Comparison of ENCODE assay signal across 8 mouse cellular contexts in the genomic region with DNA sequence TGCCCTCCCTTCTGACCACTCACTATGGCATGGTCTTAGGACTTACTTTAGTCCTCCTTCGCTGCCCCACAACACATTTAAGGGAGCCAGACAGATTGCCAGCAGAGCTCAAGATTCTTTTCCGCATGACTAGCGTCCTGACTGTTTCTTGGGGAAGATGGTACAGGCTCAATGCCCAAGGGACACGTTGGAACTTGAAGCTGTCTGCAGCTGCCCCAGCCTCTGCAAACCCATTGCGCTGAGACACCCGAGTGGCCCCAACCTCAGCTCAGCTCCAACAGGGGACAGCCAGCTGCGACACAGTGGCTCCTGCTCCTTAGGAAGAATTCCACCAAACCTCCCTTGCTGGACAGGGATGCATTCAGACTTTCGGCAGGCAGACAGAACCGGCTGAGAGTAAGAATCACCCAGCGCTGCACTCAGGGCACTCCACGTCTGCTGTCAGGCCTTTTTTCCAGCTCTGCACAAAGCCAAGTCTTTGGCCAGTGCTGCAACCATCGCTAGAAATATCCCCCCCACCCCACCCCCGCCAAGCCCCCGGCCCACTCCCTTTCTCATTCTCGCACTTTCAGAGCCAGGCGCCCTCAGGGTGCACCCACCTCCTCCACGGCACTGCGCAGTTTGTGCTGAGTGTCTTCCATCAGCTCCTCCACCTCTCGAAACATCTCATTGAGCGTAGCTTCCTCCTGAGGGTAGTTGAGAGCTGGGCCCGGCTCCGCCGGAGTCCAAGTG. TPM values are rescaled to one million over a fixed set of nuclear protein-coding genes. Genes with fewer than 3 reads are reported as not detected.
A peak's percentile ranks its signal among the peaks of the same experiment; 100 is the strongest.
DNase-seq lines count a peak whose midpoint lies in the region; ATAC-seq and TF ChIP-seq lines count a peak whose summit lies in the region.

No protein-coding gene starts in this region.

- TF ChIP-seq EP300 in ES-Bruce4 (IDR thresholded peaks at IDR 0.05; ENCODE audit: insufficient read depth, low read depth, low read length) = no peak

- peak overlapping the region; percentile 46; the same call in 1 of the 2 replicates for H3K27ac ChIP-seq in gastrocnemius, adult 2 months
- no peak overlapping the region for H3K27ac ChIP-seq in ES-Bruce4 (ENCODE audit: insufficient read depth, low read length)
- no peak overlapping the region; the same call in 1 of the 2 replicates for H3K27ac ChIP-seq in forebrain, postnatal 0 days (ENCODE audit: low read depth, low read length)
- H3K27ac ChIP-seq in limb, embryonic 13.5 days = no peak overlapping the region; the same call in 1 of the 2 replicates
- H3K27ac ChIP-seq in stomach, embryonic 14.5 days (ENCODE audit: low read length) = peak overlapping the region; percentile 55; the same call in 1 of the 2 replicates

- H3K4me3 ChIP-seq in gastrocnemius, adult 2 months = peak overlapping the region; percentile 68
- peak overlapping the region; percentile 73 for H3K4me3 ChIP-seq in ES-Bruce4 (ENCODE audit: low read depth, low read length)
- peak overlapping the region; percentile 47 for H3K4me3 ChIP-seq in forebrain, postnatal 0 days (ENCODE audit: low read depth, low read length)
- H3K4me3 ChIP-seq in limb, embryonic 13.5 days = peak overlapping the region; percentile 63
- peak overlapping the region; percentile 43 for H3K4me3 ChIP-seq in stomach, embryonic 14.5 days (ENCODE audit: low read depth, low read length)

- H3K36me3 ChIP-seq in ES-Bruce4 (ENCODE audit: control insufficient read depth, insufficient read depth, low read length, poor library complexity, severe bottlenecking) = no peaks in the 10 kb centered on the region
- H3K36me3 ChIP-seq in forebrain, postnatal 0 days (ENCODE audit: insufficient read depth) = no peaks in the 10 kb centered on the region
- H3K36me3 ChIP-seq in limb, embryonic 13.5 days = no peaks in the 10 kb centered on the region
- H3K36me3 ChIP-seq in stomach, embryonic 14.5 days (ENCODE audit: control insufficient read depth, insufficient read depth, low read length) = no peaks in the 10 kb centered on the region

- H3K4me2 ChIP-seq in forebrain, postnatal 0 days (ENCODE audit: low read depth) = peak overlapping the region; percentile 63
- H3K4me2 ChIP-seq in limb, embryonic 13.5 days (replicated peaks) = peak overlapping the region; percentile 72
- peak overlapping the region; percentile 54 for H3K4me2 ChIP-seq in stomach, embryonic 14.5 days (replicated peaks; ENCODE audit: low read depth, low read length)

- H3K27me3 ChIP-seq in ES-Bruce4 (ENCODE audit: control insufficient read depth, insufficient read depth, low read length, poor library complexity, severe bottlenecking) = no peaks in the 10 kb centered on the region
- no peaks in the 10 kb centered on the region for H3K27me3 ChIP-seq in forebrain, postnatal 0 days (ENCODE audit: insufficient read depth, low read length)
- peaks cover 11% of the 10 kb centered on the region for H3K27me3 ChIP-seq in limb, embryonic 13.5 days
- H3K27me3 ChIP-seq in stomach, embryonic 14.5 days (ENCODE audit: control insufficient read depth, insufficient read depth, low read length) = no peaks in the 10 kb centered on the region

- intact Hi-C loops in gastrocnemius, adult 2 months (cut with DNase I) = no loop called here
- intact Hi-C loops in gastrocnemius, postnatal 14 days (cut with DNase I; ENCODE audit: low total_unique reads) = no loop called here

- TF ChIP-seq POLR2A in ES-Bruce4 (IDR thresholded peaks at IDR 0.05; ENCODE audit: insufficient read depth, low read length) = no peak

- H3K9ac ChIP-seq in ES-Bruce4 (ENCODE audit: low read depth, poor library complexity, severe bottlenecking) = peak overlapping the region; percentile 55
- peak overlapping the region; percentile 58 for H3K9ac ChIP-seq in forebrain, postnatal 0 days
- H3K9ac ChIP-seq in limb, embryonic 13.5 days = peak overlapping the region; percentile 75
- H3K9ac ChIP-seq in stomach, embryonic 14.5 days (replicated peaks; ENCODE audit: low read depth, low read length) = peak overlapping the region; percentile 21; the same call in 1 of the 2 replicates

- 10% methylated on average over 22 of the region's 23 CpGs for WGBS in forebrain, postnatal 0 days
- WGBS in limb, embryonic 13.5 days = 14% methylated on average over 23 of the region's 23 CpGs
- WGBS in stomach, embryonic 14.5 days = 16% methylated on average over 23 of the region's 23 CpGs

- ATAC-seq in forebrain, postnatal 0 days = peak; percentile 40
- ATAC-seq in limb, embryonic 13.5 days (ENCODE audit: low FRiP score, low read depth) = 0 out of 2 replicates have a peak, but pooled peaks have one; percentile 12
- peak; percentile 46 for ATAC-seq in stomach, embryonic 14.5 days (ENCODE audit: insufficient number of reproducible peaks, insufficient read depth, low FRiP score, low read depth)

- DNase-seq in gastrocnemius, adult 2 months = no peak
- DNase-seq in gastrocnemius, postnatal 14 days = no peak
- no peak for DNase-seq in forebrain, postnatal 0 days
- DNase-seq in testis, postnatal 14 days (ENCODE audit: low spot score) = no peak
- DNase-seq in ovary, postnatal 36 days (ENCODE audit: low spot score) = no peak

- H3K9me3 ChIP-seq in ES-Bruce4 (replicated peaks; ENCODE audit: control insufficient read depth, insufficient read depth, low read length, poor library complexity, severe bottlenecking) = no peaks in the 10 kb centered on the region
- no peaks in the 10 kb centered on the region for H3K9me3 ChIP-seq in forebrain, postnatal 0 days (ENCODE audit: low read length)
- H3K9me3 ChIP-seq in limb, embryonic 13.5 days = no peaks in the 10 kb centered on the region
- no peaks in the 10 kb centered on the region for H3K9me3 ChIP-seq in stomach, embryonic 14.5 days (ENCODE audit: control insufficient read depth, low read depth, low read length)

- no peak for TF ChIP-seq CTCF in gastrocnemius, adult 2 months (IDR thresholded peaks at IDR 0.05)
- no peak for TF ChIP-seq CTCF in ES-Bruce4 (IDR thresholded peaks at IDR 0.05; ENCODE audit: low read depth, low read length)
- no peak for TF ChIP-seq CTCF in forebrain, postnatal 0 days (IDR thresholded peaks at IDR 0.05; ENCODE audit: low read depth)

- H3K4me1 ChIP-seq in ES-Bruce4 (ENCODE audit: control insufficient read depth, insufficient read depth, low read length) = no peaks in the 10 kb centered on the region
- peaks cover 9% of the 10 kb centered on the region for H3K4me1 ChIP-seq in forebrain, postnatal 0 days (ENCODE audit: insufficient read depth)
- H3K4me1 ChIP-seq in limb, embryonic 13.5 days = peaks cover 51% of the 10 kb centered on the region
- peaks cover 19% of the 10 kb centered on the region for H3K4me1 ChIP-seq in stomach, embryonic 14.5 days (ENCODE audit: control insufficient read depth, insufficient read depth, low read length)

RNA-seq across cellular contexts. Expression of a gene that starts 1.1 kb away (rescaled TPM):
- total RNA-seq in gastrocnemius, adult 2 months (2021) = 1 to 10 TPM; 2.1 to 2.4 TPM
- 1 to 10 TPM; 5.1 to 6.8 TPM for total RNA-seq in gastrocnemius, postnatal 14 days (2021)
- 4.4 and 4.6 TPM in 2 replicates for polyA plus RNA-seq in ES-Bruce4 (2011; ENCODE audit: insufficient read depth, insufficient read length, low read depth, missing spikeins)
- total RNA-seq in forebrain, postnatal 0 days (2014; rRNA removed) = 50.8 and 53.8 TPM in 2 replicates
- 48.1 and 49.9 TPM in 2 replicates for polyA plus RNA-seq in forebrain, postnatal 0 days (2015; fragmentation: Nextera tagmentation; extraction: Ambion mirVana)
- 41.3 and 45.4 TPM in 2 replicates for polyA plus RNA-seq in limb, embryonic 13.5 days (2015; fragmentation: Nextera tagmentation; extraction: Ambion mirVana)
- polyA plus RNA-seq in stomach, embryonic 14.5 days (2014; fragmentation: Nextera tagmentation; extraction: Ambion mirVana) = 29.5 and 31.5 TPM in 2 replicates

Comparison
In these comparisons a context has a peak if more than half of its experiments do, and no peak if none do; other contexts are left out.
1. H3K27ac ChIP-seq: peak in gastrocnemius, adult 2 months (single experiment) and stomach, embryonic 14.5 days (single experiment); none in ES-Bruce4 (single experiment), forebrain, postnatal 0 days (single experiment) and limb, embryonic 13.5 days (single experiment).
2. H3K9ac ChIP-seq: peak in every context shown above with its lines; median percentile 75 in limb, embryonic 13.5 days; 58 in forebrain, postnatal 0 days; 55 in ES-Bruce4; 21 in stomach, embryonic 14.5 days.
3. Peak in every context shown above with its lines, with median percentiles within 50 percentile points of each other: H3K4me3 ChIP-seq, ATAC-seq and H3K4me2 ChIP-seq.